Mouse (Mus musculus): ENCODE measurements around the gene Olfr974.
"Not testable (repeated sequence)": the region's sequence is repeated elsewhere in the genome, so short reads cannot be mapped to it uniquely, and the experiment has no call there.

Olfr974 gene

GRCm38 (mm10) chr9:39937201-39937600 lies at the start of gene Olfr974:
Gene Olfr974 (plus strand): TSS chr9:39937501.
- no peak for DNase-seq

GRCm38 (mm10) chr9:39905106-39905505 lies 32.2 kb upstream of the Olfr974 start:
- DNase-seq, result no peak

- DNase-seq, result no peak
Measured at GRCm38 (mm10) chr9:39907036-39907435, 30.3 kb upstream of the Olfr974 start, which contains the start of gene Olfr229. Gene Olfr229 (plus strand): TSS chr9:39907336.

- no peak for DNase-seq
Measured at GRCm38 (mm10) chr9:39909939-39910338, 27.4 kb upstream of the Olfr974 start.

GRCm38 (mm10) chr9:39927975-39928836 lies 9.1 kb upstream of the Olfr974 start:
- not testable (repeated sequence) for DNase-seq

GRCm38 (mm10) chr9:39928837-39929236 lies 8.5 kb upstream of the Olfr974 start:
- not testable (repeated sequence) for DNase-seq

- no peak for DNase-seq
Measured at GRCm38 (mm10) chr9:39951946-39952345, 14.6 kb downstream of the Olfr974 start, which contains the start of gene Olfr975. Gene Olfr975 (minus strand): TSS chr9:39952046.

- not testable (repeated sequence) for DNase-seq
Measured at GRCm38 (mm10) chr9:39961033-39961432, 23.7 kb downstream of the Olfr974 start, which contains the start of gene Olfr976. Gene Olfr976 (minus strand): TSS chr9:39961133.

GRCm38 (mm10) chr9:39976581-39977145 lies 39.4 kb downstream of the Olfr974 start:
- DNase-seq, result not testable (repeated sequence)

- DNase-seq, result no peak
Measured at GRCm38 (mm10) chr9:39991813-39992212, 54.5 kb downstream of the Olfr974 start, which contains the start of gene Olfr978. Gene Olfr978 (plus strand): TSS chr9:39992113.

All from layer of hippocampus, adult 9-11 months (tissue).